Mouse (Mus musculus): ENCODE measurements around the gene Pitpnm2.

DNA sequence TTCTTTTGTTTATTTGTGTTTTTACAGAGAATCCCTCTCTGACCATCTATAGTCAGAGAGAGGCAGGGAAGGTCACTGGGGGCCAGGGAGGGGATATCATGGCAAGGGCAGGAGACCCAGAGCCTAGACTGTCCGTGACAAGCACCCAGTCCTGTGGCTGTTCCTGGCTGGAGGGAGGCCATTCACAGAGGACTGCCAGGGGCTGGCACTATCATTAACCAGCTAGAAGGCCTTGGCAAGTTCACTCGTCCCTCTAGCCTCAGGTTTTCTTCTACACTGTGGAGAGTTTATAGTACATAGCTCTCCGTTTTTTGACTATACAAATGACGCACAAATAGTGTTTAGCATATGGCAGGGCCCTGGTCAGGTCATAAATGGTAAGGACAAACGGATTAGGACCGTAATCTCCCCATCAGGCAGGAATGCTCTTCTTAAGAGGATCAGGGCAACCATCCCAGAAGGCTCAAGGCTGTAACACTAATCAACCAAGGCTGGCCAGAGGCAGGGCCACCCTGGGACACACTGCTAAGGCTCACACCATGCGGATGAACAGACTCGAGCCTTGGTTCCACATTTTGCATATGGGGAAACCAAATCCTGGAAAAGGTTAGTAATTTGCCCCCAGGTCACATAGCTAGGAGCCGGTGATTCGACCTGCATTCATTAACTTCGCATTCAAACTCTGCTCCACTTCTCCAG lies 55.0 kb downstream of the Pitpnm2 start:
- TF ChIP-seq EP300 (IDR thresholded peaks at IDR 0.05; ENCODE audit: low read depth), result no peak
- TF ChIP-seq CTCF (IDR thresholded peaks at IDR 0.05; ENCODE audit: low read depth), result no peak

Data from liver, embryonic 14.5 days (tissue).